In the genomic region with DNA sequence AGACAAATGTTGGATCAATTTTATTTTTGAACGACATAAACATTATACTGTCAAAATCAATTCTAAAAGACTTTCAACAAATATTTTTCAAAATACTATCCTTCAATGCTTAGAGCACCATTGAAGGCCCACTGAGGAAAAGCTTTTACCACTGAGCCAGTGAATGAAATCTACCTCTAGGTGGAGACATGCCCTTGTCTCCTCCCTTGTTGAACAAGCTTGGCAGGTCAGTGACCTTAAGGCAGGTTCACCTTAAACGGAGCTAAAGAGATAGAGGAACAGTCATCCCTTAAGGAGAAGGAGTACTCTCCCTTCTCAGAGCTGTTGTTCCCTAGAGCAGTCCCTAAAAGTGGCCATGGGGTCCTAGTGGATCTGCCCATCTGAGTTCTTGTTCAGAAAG, we compare ENCODE assay signal across 31 mouse cellular contexts.
DNase-seq lines count a peak whose midpoint lies in the region; ATAC-seq and TF ChIP-seq lines count a peak whose summit lies in the region.
"Had no signal": no experiment of that assay in that cellular context is flagged by ENCODE, and none has a peak within 500 bp of the region (broad histone marks: within the 10 kb centered on the region; RNA-seq: fewer than 3 reads in every experiment).

No protein-coding gene starts in this region.

- H3K27ac ChIP-seq in heart, postnatal 0 days (ENCODE audit: low read depth), result no peak overlapping the region
- H3K27ac ChIP-seq in liver, adult 2 months (replicated peaks; ENCODE audit: insufficient read depth, low read depth, low read length), result no peak overlapping the region
- no peak overlapping the region for H3K27ac ChIP-seq in liver, embryonic 11.5 days (ENCODE audit: low read depth, low read length)
- H3K27ac ChIP-seq: embryonic facial prominence, embryonic 10.5 days; embryonic facial prominence, embryonic 13.5 days; forebrain, embryonic 12.5 days; forebrain, embryonic 15.5 days; heart, embryonic 10.5 days; heart, embryonic 13.5 days; hindbrain, embryonic 10.5 days; hindbrain, embryonic 13.5 days had no signal

- H3K9me3 ChIP-seq in heart, postnatal 0 days (replicated peaks; ENCODE audit: control insufficient read depth, low read length), result no peaks in the 10 kb centered on the region
- H3K9me3 ChIP-seq in liver, embryonic 11.5 days (ENCODE audit: control insufficient read depth, low read length), result no peaks in the 10 kb centered on the region
- H3K9me3 ChIP-seq: embryonic facial prominence, embryonic 10.5 days; embryonic facial prominence, embryonic 13.5 days; forebrain, embryonic 12.5 days; heart, embryonic 10.5 days; heart, embryonic 13.5 days; hindbrain, embryonic 10.5 days; hindbrain, embryonic 13.5 days had no signal

- DNase-seq in heart, postnatal 0 days (ENCODE audit: low spot score), result no peak
- DNase-seq in heart, postnatal 4 days, result no peak
- DNase-seq in liver, adult 2 months (ENCODE audit: extremely low read depth, low read depth, low spot score), result peak; percentile 57
- DNase-seq in liver, embryonic 11.5 days (ENCODE audit: low spot score), result no peak
- DNase-seq in R1 (ENCODE audit: low read depth, low spot score), result peak; percentile 12
- no peak for DNase-seq in adrenal gland, adult (ENCODE audit: inconsistent age in 2 of 2, low spot score in 1 of 2)
- no peak for DNase-seq in embryo, embryonic 11 days
- DNase-seq: adrenal gland, postnatal 10 days; adrenal gland, postnatal 36 days; cerebellum, adult 11 months; cerebellum, adult 2 months; cerebellum, adult 9-11 months; cerebellum, postnatal 25 days; gastrocnemius, postnatal 10 days; heart, adult 11 months; kidney, adult 2 months had no signal

- no peaks in the 10 kb centered on the region for H3K27me3 ChIP-seq in heart, postnatal 0 days (ENCODE audit: control insufficient read depth, insufficient read depth, low read length)
- no peaks in the 10 kb centered on the region for H3K27me3 ChIP-seq in liver, adult 2 months (ENCODE audit: control insufficient read depth, insufficient read depth, low read length)
- H3K27me3 ChIP-seq in liver, embryonic 11.5 days (replicated peaks; ENCODE audit: control insufficient read depth, insufficient read depth, low read length), result no peaks in the 10 kb centered on the region
- H3K27me3 ChIP-seq: embryonic facial prominence, embryonic 13.5 days; forebrain, embryonic 12.5 days; forebrain, embryonic 15.5 days; heart, embryonic 13.5 days; hindbrain, embryonic 13.5 days; Patski had no signal

- H3K4me3 ChIP-seq in heart, postnatal 0 days (ENCODE audit: low read depth, low read length), result no peak overlapping the region
- no peak overlapping the region for H3K4me3 ChIP-seq in liver, adult 2 months (ENCODE audit: insufficient read depth, low read depth, low read length)
- H3K4me3 ChIP-seq in liver, embryonic 11.5 days (ENCODE audit: low read depth, low read length), result no peak overlapping the region
- H3K4me3 ChIP-seq: embryonic facial prominence, embryonic 10.5 days; embryonic facial prominence, embryonic 13.5 days; erythroblast, embryonic 14.5 days; forebrain, embryonic 12.5 days; forebrain, embryonic 15.5 days; heart, embryonic 10.5 days; heart, embryonic 13.5 days; hindbrain, embryonic 10.5 days; hindbrain, embryonic 13.5 days had no signal

- peak; percentile 21; the same call in 1 of the 2 replicates for TF ChIP-seq CTCF in heart, postnatal 0 days (IDR thresholded peaks at IDR 0.05; ENCODE audit: low read depth)
- TF ChIP-seq CTCF in liver, adult 2 months (IDR thresholded peaks at IDR 0.05; ENCODE audit: low read depth, low read length), result peak; percentile 42

- no peak overlapping the region for H3K9ac ChIP-seq in heart, postnatal 0 days (replicated peaks; ENCODE audit: low read depth, low read length)
- H3K9ac ChIP-seq in liver, adult 2 months (ENCODE audit: low read depth, low read length), result no peak overlapping the region
- no peak overlapping the region for H3K9ac ChIP-seq in liver, embryonic 11.5 days (ENCODE audit: low read depth, low read length)
- H3K9ac ChIP-seq: embryonic facial prominence, embryonic 13.5 days; forebrain, embryonic 12.5 days; forebrain, embryonic 15.5 days; heart, embryonic 13.5 days; hindbrain, embryonic 13.5 days had no signal

- no peak overlapping the region for H3K4me2 ChIP-seq in heart, postnatal 0 days (ENCODE audit: low read depth, low read length)
- H3K4me2 ChIP-seq in liver, embryonic 11.5 days, result no peak overlapping the region
- H3K4me2 ChIP-seq: embryonic facial prominence, embryonic 13.5 days; forebrain, embryonic 12.5 days; forebrain, embryonic 15.5 days; heart, embryonic 13.5 days; hindbrain, embryonic 13.5 days had no signal

- H3K79me2 ChIP-seq in liver, adult 2 months (ENCODE audit: control insufficient read depth, insufficient read depth, low read length), result no peaks in the 10 kb centered on the region

- ATAC-seq in heart, postnatal 0 days (ENCODE audit: insufficient read depth, low read depth), result no peak
- ATAC-seq in liver, embryonic 11.5 days (replicated peaks; ENCODE audit: low FRiP score), result no peak
- ATAC-seq: activated CD4-positive, CD25-positive, alpha-beta regulatory T cell, adult 4 months; CD4-positive, CD25-positive, alpha-beta regulatory T cell, adult 4 months; forebrain, embryonic 15.5 days; hindbrain, embryonic 16.5 days; intestine, embryonic 16.5 days; Patski had no signal

- WGBS in heart, postnatal 0 days, result 29% methylated on average over 2 of the region's 2 CpGs
- WGBS in liver, adult 2 months, result 29% methylated on average over 2 of the region's 2 CpGs
- WGBS in liver, embryonic 11.5 days, result 32% methylated on average over 2 of the region's 2 CpGs

- no peak for TF ChIP-seq EP300 in heart, postnatal 0 days (IDR thresholded peaks at IDR 0.05; ENCODE audit: low read depth)

- TF ChIP-seq POLR2A in liver, adult 2 months (IDR thresholded peaks at IDR 0.05; ENCODE audit: extremely low read depth, insufficient read depth, low read length), result no peak

- no peaks in the 10 kb centered on the region for H3K36me3 ChIP-seq in heart, postnatal 0 days (replicated peaks; ENCODE audit: control insufficient read depth, insufficient read depth, low read length)
- no peaks in the 10 kb centered on the region for H3K36me3 ChIP-seq in liver, adult 2 months (ENCODE audit: control insufficient read depth, insufficient read depth, low read length)
- H3K36me3 ChIP-seq in liver, embryonic 11.5 days (ENCODE audit: control insufficient read depth, insufficient read depth, low read length), result no peaks in the 10 kb centered on the region
- H3K36me3 ChIP-seq: embryonic facial prominence, embryonic 10.5 days; embryonic facial prominence, embryonic 13.5 days; forebrain, embryonic 12.5 days; forebrain, embryonic 15.5 days; G1E; heart, embryonic 10.5 days; heart, embryonic 13.5 days; hindbrain, embryonic 10.5 days; hindbrain, embryonic 13.5 days had no signal

- no peaks in the 10 kb centered on the region for H3K4me1 ChIP-seq in heart, postnatal 0 days (ENCODE audit: control insufficient read depth, insufficient read depth)
- no peaks in the 10 kb centered on the region for H3K4me1 ChIP-seq in liver, adult 2 months (ENCODE audit: control insufficient read depth, insufficient read depth, low read length)
- H3K4me1 ChIP-seq in liver, embryonic 11.5 days (replicated peaks; ENCODE audit: control insufficient read depth, insufficient read depth, low read length), result no peaks in the 10 kb centered on the region
- H3K4me1 ChIP-seq: embryonic facial prominence, embryonic 10.5 days; embryonic facial prominence, embryonic 13.5 days; forebrain, embryonic 12.5 days; forebrain, embryonic 15.5 days; heart, embryonic 10.5 days; heart, embryonic 13.5 days; hindbrain, embryonic 10.5 days; hindbrain, embryonic 13.5 days had no signal

Comparison
In these comparisons a context has a peak if more than half of its experiments do, and no peak if none do; other contexts are left out.
1. DNase-seq: peak in liver, adult 2 months (single experiment) and R1 (single experiment); none in heart, postnatal 0 days (single experiment), heart, postnatal 4 days (single experiment), liver, embryonic 11.5 days (single experiment), adrenal gland, adult (0 of 2) and embryo, embryonic 11 days (single experiment).